Mouse (Mus musculus) B cell, adult 2 months (primary cell): ENCODE results near the gene Hdac9.

Experiments used
- DNase-seq, 2 experiments: peaks; one replicate each; pipeline ENCODE4 v3.0.0; 2022

Gene Hdac9

GRCm38 (mm10) chr12:34201471-34201870 lies 715.4 kb downstream of the Hdac9 start:
- no peak for DNase-seq

GRCm38 (mm10) chr12:34200030-34200446 lies 716.9 kb downstream of the Hdac9 start:
- no peak for DNase-seq

- no peak for DNase-seq
Measured at GRCm38 (mm10) chr12:34195155-34195828, 721.6 kb downstream of the Hdac9 start.

GRCm38 (mm10) chr12:34194116-34194515 lies 722.8 kb downstream of the Hdac9 start:
- no peak for DNase-seq

GRCm38 (mm10) chr12:34191246-34191645 lies 725.6 kb downstream of the Hdac9 start:
- DNase-seq, result no peak

- no peak for DNase-seq
Measured at GRCm38 (mm10) chr12:34178931-34179330, 738.0 kb downstream of the Hdac9 start.

- DNase-seq, result no peak
Measured at GRCm38 (mm10) chr12:34176790-34177189, 740.1 kb downstream of the Hdac9 start.

GRCm38 (mm10) chr12:34173036-34173435 lies 743.9 kb downstream of the Hdac9 start:
- DNase-seq, result no peak

GRCm38 (mm10) chr12:34170601-34171000 lies 746.3 kb downstream of the Hdac9 start:
- no peak for DNase-seq

- no peak for DNase-seq
Measured at GRCm38 (mm10) chr12:34165674-34166073, 751.2 kb downstream of the Hdac9 start.

- DNase-seq, result no peak
Measured at GRCm38 (mm10) chr12:34156301-34156700, 760.6 kb downstream of the Hdac9 start.

- DNase-seq, result no peak
Measured at GRCm38 (mm10) chr12:34155740-34156139, 761.2 kb downstream of the Hdac9 start.

GRCm38 (mm10) chr12:34154757-34155156 lies 762.1 kb downstream of the Hdac9 start:
- DNase-seq, result no peak

GRCm38 (mm10) chr12:34151336-34151735 lies 765.6 kb downstream of the Hdac9 start:
- no peak for DNase-seq

GRCm38 (mm10) chr12:34142743-34143142 lies 774.2 kb downstream of the Hdac9 start:
- peak; percentile 6 to 15 for DNase-seq

GRCm38 (mm10) chr12:34113336-34113735 lies 803.6 kb downstream of the Hdac9 start:
- DNase-seq, result no peak

GRCm38 (mm10) chr12:34092953-34093352 lies 823.9 kb downstream of the Hdac9 start:
- no peak for DNase-seq

GRCm38 (mm10) chr12:34091851-34092250 lies 825.0 kb downstream of the Hdac9 start:
- no peak for DNase-seq

- no peak for DNase-seq
Measured at GRCm38 (mm10) chr12:34087292-34087942, 829.5 kb downstream of the Hdac9 start.

GRCm38 (mm10) chr12:34076981-34077380 lies 839.9 kb downstream of the Hdac9 start:
- DNase-seq, result no peak

GRCm38 (mm10) chr12:34075805-34076509 lies 840.9 kb downstream of the Hdac9 start:
- no peak for DNase-seq

- DNase-seq, result no peak
Measured at GRCm38 (mm10) chr12:34052508-34052907, 864.4 kb downstream of the Hdac9 start.

- DNase-seq, result no peak
Measured at GRCm38 (mm10) chr12:34052036-34052435, 864.9 kb downstream of the Hdac9 start.

GRCm38 (mm10) chr12:34051112-34051511 lies 865.8 kb downstream of the Hdac9 start:
- peak; percentile 28 to 41 for DNase-seq
